In genomic region chr10:10468699-10469547, GRCm38 (mm10) we compare ENCODE assay signal across 10 mouse cellular contexts. TPM values are rescaled to one million over a fixed set of nuclear protein-coding genes. Genes with fewer than 3 reads are reported as not detected.
DNase-seq lines count a peak whose midpoint lies in the region; ATAC-seq and TF ChIP-seq lines count a peak whose summit lies in the region.
"Had no signal": no experiment of that assay in that cellular context is flagged by ENCODE, and none has a peak within 500 bp of the region (broad histone marks: within the 10 kb centered on the region; RNA-seq: fewer than 3 reads in every experiment).

No protein-coding gene starts in this region.

- H3K4me1 ChIP-seq in bone marrow macrophage, adult 2 months (ENCODE audit: control insufficient read depth, insufficient read depth, low read length): peaks cover 30% of the 10 kb centered on the region
- H3K4me1 ChIP-seq in liver, postnatal 0 days (ENCODE audit: insufficient read depth): peaks cover 12% of the 10 kb centered on the region

- ATAC-seq in liver, postnatal 0 days: peak; percentile 62
- no peak for ATAC-seq in activated CD4-positive, CD25-positive, alpha-beta regulatory T cell, adult 4 months

- no peaks in the 10 kb centered on the region for H3K36me3 ChIP-seq in liver, postnatal 0 days (replicated peaks; ENCODE audit: insufficient read depth, low read length)
- H3K36me3 ChIP-seq: neural tube, embryonic 13.5 days had no signal

- H3K27ac ChIP-seq in bone marrow macrophage, adult 2 months (ENCODE audit: insufficient read depth, low read depth, low read length): peak overlapping the region; percentile 94
- peak overlapping the region; percentile 24; the same call in 1 of the 2 replicates for H3K27ac ChIP-seq in liver, postnatal 0 days (ENCODE audit: low read depth)
- H3K27ac ChIP-seq: neural tube, embryonic 13.5 days had no signal

- no peak overlapping the region for H3K9ac ChIP-seq in liver, postnatal 0 days (replicated peaks)
- H3K9ac ChIP-seq: neural tube, embryonic 13.5 days had no signal

- H3K4me2 ChIP-seq in liver, postnatal 0 days (ENCODE audit: low read depth, low read length): 0 out of 2 replicates have a peak overlapping the region, but pooled peaks have one; percentile 4
- H3K4me2 ChIP-seq: neural tube, embryonic 13.5 days had no signal

- 25% methylated on average over 6 of the region's 6 CpGs for WGBS in liver, postnatal 0 days (ENCODE audit: insufficient replicate concordance)

- peak overlapping the region; percentile 43 for H3K4me3 ChIP-seq in bone marrow macrophage, adult 2 months (ENCODE audit: insufficient read depth, low read length)
- H3K4me3 ChIP-seq in liver, postnatal 0 days (ENCODE audit: low read depth, low read length): no peak overlapping the region
- H3K4me3 ChIP-seq: neural tube, embryonic 13.5 days had no signal

- peak; percentile 21 for DNase-seq in layer of hippocampus, adult 11-12 months (ENCODE audit: low spot score)
- DNase-seq in layer of hippocampus, adult 9-10 months (ENCODE audit: low spot score): no peak
- peak; percentile 10 for DNase-seq in forelimb bud, embryonic 11.5 days (ENCODE audit: low read depth, low spot score)
- DNase-seq in liver, postnatal 0 days: no peak
- no peak for DNase-seq in kidney, adult 11 months
- DNase-seq: kidney, adult 2 months; right cerebral cortex, postnatal 4 days had no signal

- TF ChIP-seq EP300 in liver, postnatal 0 days (IDR thresholded peaks at IDR 0.05; ENCODE audit: low read depth): no peak

- TF ChIP-seq CTCF in bone marrow macrophage, adult 2 months (IDR thresholded peaks at IDR 0.05; ENCODE audit: low read depth, low read length): no peak
- TF ChIP-seq CTCF in liver, postnatal 0 days (IDR thresholded peaks at IDR 0.05; ENCODE audit: low read depth): no peak

- no peaks in the 10 kb centered on the region for H3K9me3 ChIP-seq in liver, postnatal 0 days (ENCODE audit: low read length)
- H3K9me3 ChIP-seq: neural tube, embryonic 13.5 days had no signal

- no peak for TF ChIP-seq POLR2A in bone marrow macrophage, adult 2 months (IDR thresholded peaks at IDR 0.05; ENCODE audit: borderline replicate concordance, low read depth, low read length)

- no peaks in the 10 kb centered on the region for H3K27me3 ChIP-seq in liver, postnatal 0 days (ENCODE audit: insufficient read depth, low read length)
- H3K27me3 ChIP-seq: neural tube, embryonic 13.5 days had no signal

RNA-seq across cellular contexts. Expression of gene Adgb, which starts 3.2 kb away (rescaled TPM):
- polyA plus RNA-seq in bone marrow macrophage, adult 2 months (2012; ENCODE audit: insufficient read depth, insufficient read length, missing spikeins): 0.76 and 1.1 TPM in 2 replicates
- polyA plus RNA-seq in liver, postnatal 0 days (2015; fragmentation: Nextera tagmentation; extraction: Ambion mirVana): 0.78 and 0.81 TPM in 2 replicates
- under 1 TPM in 1 of 2 experiments, not detected in 1; 0.34 TPM for polyA plus RNA-seq in activated CD4-positive, CD25-positive, alpha-beta regulatory T cell, adult 4 months (2017; shearing (Covaris generic))

Comparison
In these comparisons a context has a peak if more than half of its experiments do, and no peak if none do; other contexts are left out.
1. DNase-seq: peak in layer of hippocampus, adult 11-12 months (single experiment) and forelimb bud, embryonic 11.5 days (single experiment); none in layer of hippocampus, adult 9-10 months (single experiment), liver, postnatal 0 days (single experiment) and kidney, adult 11 months (single experiment).